Mouse (Mus musculus) G1E (cell line): ENCODE measurements around the gene Tbx3. TPM values are rescaled to one million over a fixed set of nuclear protein-coding genes. Genes with fewer than 3 reads are reported as not detected.

ENCODE experiments used
- ATAC-seq: 2 replicates; pipeline ENCODE4 v1.8.0; 2016; ENCODE audit warnings: mild to moderate bottlenecking; ENCODE audit not compliant: insufficient number of reproducible peaks, poor library complexity, low FRiP score, severe bottlenecking; ENCODE audit errors: extremely low read depth
- DNase-seq: peaks from one replicate; pipeline ENCODE4 v3.0.0; 2012; ENCODE audit warnings: low spot score
- H3K27me3 ChIP-seq: 2 replicates; pipeline ENCODE4 v1.6.1; 2012; ENCODE audit warnings: mild to moderate bottlenecking, low read length, inconsistent platforms; ENCODE audit not compliant: insufficient read depth
- H3K36me3 ChIP-seq: replicated peaks from 2 replicates; pipeline ENCODE3; 2012; ENCODE audit warnings: mild to moderate bottlenecking, inconsistent platforms
- H3K4me1 ChIP-seq: 2 replicates; pipeline ENCODE4 v1.6.1; 2012; ENCODE audit warnings: low read depth, low read length, inconsistent platforms, mixed read lengths; ENCODE audit not compliant: insufficient read depth
- H3K4me3 ChIP-seq: 2 replicates; pipeline ENCODE4 v1.5.1; 2012; ENCODE audit warnings: low read depth, mild to moderate bottlenecking, inconsistent platforms, low read length, moderate library complexity, mixed read lengths
- H3K9me3 ChIP-seq: replicated peaks from 2 replicates; pipeline ENCODE4 v1.6.1; 2012; ENCODE audit warnings: inconsistent platforms
- CTCF ChIP-seq: IDR thresholded peaks from 2 replicates; pipeline ENCODE4 v1.5.1; 2012; ENCODE audit warnings: low read depth, low read length, inconsistent platforms, mixed read lengths
- GATA1 ChIP-seq: IDR thresholded peaks from 2 replicates; pipeline ENCODE4 v1.6.1; 2012; ENCODE audit warnings: borderline replicate concordance, low read length, inconsistent platforms, mixed read lengths
- GATA2 ChIP-seq: IDR thresholded peaks from 2 replicates; pipeline ENCODE4 v1.6.1; 2012; ENCODE audit warnings: low read depth, low read length, inconsistent platforms, borderline replicate concordance
- POLR2AphosphoS5 ChIP-seq: IDR thresholded peaks from 2 replicates; pipeline ENCODE4 v1.6.1; 2012; ENCODE audit warnings: low read depth, low read length, inconsistent platforms; ENCODE audit not compliant: insufficient replicate concordance
- TAL1 ChIP-seq: conservative IDR thresholded peaks from 2 replicates; pipeline ENCODE4 v1.6.1; 2012; ENCODE audit warnings: low read depth, low read length, inconsistent platforms, mixed read lengths
- polyA plus RNA-seq: library from polyadenylated mRNA; stranded (reverse); fragments of >175 nt; gene quantifications from 2 replicates; pipeline ENCODE4 v1.2.3, GENCODE M21; 2012
- total RNA-seq, 2 experiments: library from RNA; stranded (forward) in 1 of 2; stranded (reverse) in 1 of 2; fragments of 200-1000 nt in 1 of 2; fragments of >200 nt in 1 of 2; fragmentation: Nextera tagmentation in 1 of 2; gene quantifications; 2 replicates each; pipeline ENCODE4 v1.2.3; 2014 to 2017

Gene Tbx3
- total and polyA plus RNA-seq, 3 experiments = 0.05 TPM; not detected in 2

- Histone ChIP-seq H3K9me3 (peaks cover 79% of the 10 kb centered on the region), H3K27me3 (no peaks in the 10 kb centered on the region; the same call in 1 of the 2 replicates), H3K4me1 (no peaks in the 10 kb centered on the region), H3K4me3 (no peak overlapping the region), H3K36me3 (no peaks in the 10 kb centered on the region)
- DNase-seq (no peak), ATAC-seq (no peak)
- TF ChIP-seq GATA2 (no peak), GATA1 (no peak), TAL1 (no peak), POLR2AphosphoS5 (no peak), CTCF (no peak)
Measured at GRCm38 (mm10) chr5:119663747-119664146, 6.7 kb upstream of the Tbx3 start.

- no peaks in the 10 kb centered on the region; the same call in 1 of the 2 replicates for H3K27me3 ChIP-seq
- no peak for ATAC-seq
- TF ChIP-seq CTCF (no peak), GATA1 (no peak), POLR2AphosphoS5 (no peak), GATA2 (no peak), TAL1 (no peak)
Measured at GRCm38 (mm10) chr5:119665739-119666138, 4.7 kb upstream of the Tbx3 start.

DNA sequence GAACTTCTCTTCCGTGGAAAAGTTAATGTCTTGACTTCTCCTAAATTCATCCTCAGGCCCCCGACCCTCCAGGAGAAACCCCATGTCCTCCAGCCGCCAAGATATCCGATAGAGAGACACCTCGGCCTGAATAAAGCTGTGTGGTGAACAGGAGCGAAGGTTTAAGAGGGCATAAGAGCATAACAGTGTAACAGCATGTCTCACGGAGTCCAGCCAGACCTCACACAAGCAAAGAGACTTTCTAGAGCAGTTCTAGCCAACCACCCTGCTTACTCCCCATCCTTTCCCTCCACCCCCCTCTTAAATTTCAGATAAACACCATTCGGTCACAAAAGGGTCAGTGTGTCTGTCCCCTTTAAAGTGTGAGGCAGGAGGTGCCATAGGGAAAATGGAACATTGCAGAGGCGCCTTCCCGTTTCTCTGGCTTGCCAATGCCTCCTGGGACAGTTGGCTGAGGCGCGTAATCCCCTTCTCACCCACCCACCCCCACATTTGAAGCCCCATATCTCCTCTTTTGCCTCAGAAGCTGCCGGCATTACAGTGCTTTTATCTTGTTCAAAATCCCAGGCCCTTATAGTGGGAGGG, 3.0 kb upstream of the Tbx3 start:
- TF ChIP-seq TAL1 = no peak
- TF ChIP-seq CTCF = no peak
- TF ChIP-seq GATA2 = no peak
- no peak for TF ChIP-seq GATA1
- no peak for TF ChIP-seq POLR2AphosphoS5
- Histone ChIP-seq H3K36me3 (no peaks in the 10 kb centered on the region), H3K9me3 (peaks cover 88% of the 10 kb centered on the region), H3K4me3 (no peak overlapping the region), H3K4me1 (no peaks in the 10 kb centered on the region), H3K27me3 (no peaks in the 10 kb centered on the region; the same call in 1 of the 2 replicates)
- DNase-seq = no peak
- ATAC-seq = no peak

More at GRCm38 (mm10) chr5:119665739-119666138, 4.7 kb upstream of the Tbx3 start:
- Histone ChIP-seq H3K4me1 (no peaks in the 10 kb centered on the region), H3K9me3 (peaks cover 84% of the 10 kb centered on the region), H3K4me3 (no peak overlapping the region), H3K36me3 (no peaks in the 10 kb centered on the region)
- DNase-seq = no peak

- Histone ChIP-seq H3K9me3 (peaks cover 84% of the 10 kb centered on the region), H3K4me3 (no peak overlapping the region; the same call in 1 of the 2 replicates), H3K36me3 (no peaks in the 10 kb centered on the region), H3K4me1 (no peaks in the 10 kb centered on the region), H3K27me3 (no peaks in the 10 kb centered on the region; the same call in 1 of the 2 replicates)
- no peak for TF ChIP-seq CTCF
- TF ChIP-seq GATA2 = no peak
- no peak for TF ChIP-seq TAL1
- no peak for TF ChIP-seq GATA1
- no peak for TF ChIP-seq POLR2AphosphoS5
- ATAC-seq = no peak
- no peak for DNase-seq
Measured at GRCm38 (mm10) chr5:119668191-119668912, 2.1 kb upstream of the Tbx3 start.

GRCm38 (mm10) chr5:119668913-119669411, 1.5 kb upstream of the Tbx3 start:
- no peak for TF ChIP-seq GATA2
- no peak for TF ChIP-seq GATA1
- TF ChIP-seq CTCF = no peak
- no peak for TF ChIP-seq TAL1
- TF ChIP-seq POLR2AphosphoS5 = no peak
- no peak for ATAC-seq

GRCm38 (mm10) chr5:119669741-119670565, 516 bp upstream of the Tbx3 start:
- Histone ChIP-seq H3K4me3 (no peak overlapping the region), H3K36me3 (no peaks in the 10 kb centered on the region), H3K4me1 (no peaks in the 10 kb centered on the region), H3K27me3 (no peaks in the 10 kb centered on the region; the same call in 1 of the 2 replicates), H3K9me3 (peaks cover 77% of the 10 kb centered on the region)
- no peak for TF ChIP-seq TAL1
- TF ChIP-seq POLR2AphosphoS5 = no peak
- no peak for TF ChIP-seq GATA1
- TF ChIP-seq CTCF = no peak
- no peak for TF ChIP-seq GATA2
- ATAC-seq (no peak), DNase-seq (no peak)

More at GRCm38 (mm10) chr5:119668913-119669411, 1.5 kb upstream of the Tbx3 start:
- Histone ChIP-seq H3K4me1 (no peaks in the 10 kb centered on the region), H3K4me3 (no peak overlapping the region; the same call in 1 of the 2 replicates), H3K36me3 (no peaks in the 10 kb centered on the region), H3K9me3 (peaks cover 82% of the 10 kb centered on the region), H3K27me3 (no peaks in the 10 kb centered on the region; the same call in 1 of the 2 replicates)
- DNase-seq = no peak
